ENCODE assay signal across 16 mouse cellular contexts in the genomic region with DNA sequence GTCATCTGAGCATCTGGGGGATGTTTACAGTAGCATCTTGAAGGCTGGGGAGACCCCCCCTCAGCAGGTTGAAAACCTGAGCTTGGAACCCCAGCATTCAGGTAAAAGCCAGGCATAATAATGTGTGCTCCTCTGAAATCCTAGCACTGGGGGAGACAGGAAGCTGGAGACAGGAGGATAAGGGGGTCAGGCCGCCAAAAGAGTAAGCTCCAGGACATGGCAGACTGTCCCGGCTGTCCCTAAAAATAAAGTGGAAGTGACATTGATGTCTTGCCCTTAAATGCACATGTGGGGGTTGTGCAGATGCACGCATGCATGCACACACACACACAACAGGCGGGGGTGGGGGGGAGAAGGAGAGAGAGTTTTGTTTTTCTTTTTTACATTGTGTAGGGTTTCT.
DNase-seq lines count a peak whose midpoint lies in the region; ATAC-seq lines count a peak whose summit lies in the region.
"Had no signal": no experiment of that assay in that cellular context is flagged by ENCODE, and none has a peak within 500 bp of the region (broad histone marks: within the 10 kb centered on the region; RNA-seq: fewer than 3 reads in every experiment).

No protein-coding gene starts in this region.

- no peaks in the 10 kb centered on the region for H3K36me3 ChIP-seq in hindbrain, embryonic 13.5 days
- no peaks in the 10 kb centered on the region for H3K36me3 ChIP-seq in hindbrain, embryonic 12.5 days
- no peaks in the 10 kb centered on the region for H3K36me3 ChIP-seq in forebrain, embryonic 14.5 days (ENCODE audit: control insufficient read depth, insufficient read depth, low read length)
- H3K36me3 ChIP-seq in neural tube, embryonic 14.5 days (ENCODE audit: control insufficient read depth, insufficient read depth, low read length), result no peaks in the 10 kb centered on the region
- H3K36me3 ChIP-seq: limb, embryonic 12.5 days; liver, embryonic 12.5 days had no signal

- H3K4me3 ChIP-seq in hindbrain, embryonic 13.5 days, result no peak overlapping the region
- H3K4me3 ChIP-seq in hindbrain, embryonic 12.5 days, result no peak overlapping the region
- H3K4me3 ChIP-seq in forebrain, embryonic 14.5 days (ENCODE audit: low read depth, low read length), result no peak overlapping the region
- H3K4me3 ChIP-seq in neural tube, embryonic 14.5 days (ENCODE audit: low read depth, low read length), result no peak overlapping the region
- H3K4me3 ChIP-seq: limb, embryonic 12.5 days; liver, embryonic 12.5 days had no signal

- H3K27me3 ChIP-seq in hindbrain, embryonic 13.5 days, result no peaks in the 10 kb centered on the region
- no peaks in the 10 kb centered on the region for H3K27me3 ChIP-seq in hindbrain, embryonic 12.5 days
- no peaks in the 10 kb centered on the region for H3K27me3 ChIP-seq in forebrain, embryonic 14.5 days (replicated peaks; ENCODE audit: control insufficient read depth, insufficient read depth, low read length)
- no peaks in the 10 kb centered on the region for H3K27me3 ChIP-seq in neural tube, embryonic 14.5 days (ENCODE audit: control insufficient read depth, insufficient read depth, low read length)
- H3K27me3 ChIP-seq: limb, embryonic 12.5 days; liver, embryonic 12.5 days had no signal

- 59% methylated on average over 4 of the region's 4 CpGs for WGBS in hindbrain, embryonic 13.5 days
- WGBS in hindbrain, embryonic 12.5 days, result 65% methylated on average over 4 of the region's 4 CpGs
- WGBS in forebrain, embryonic 14.5 days, result 68% methylated on average over 4 of the region's 4 CpGs
- 55% methylated on average over 4 of the region's 4 CpGs for WGBS in neural tube, embryonic 14.5 days

- no peak overlapping the region for H3K4me2 ChIP-seq in hindbrain, embryonic 13.5 days
- no peak overlapping the region for H3K4me2 ChIP-seq in hindbrain, embryonic 12.5 days (replicated peaks)
- H3K4me2 ChIP-seq in forebrain, embryonic 14.5 days (ENCODE audit: low read length), result no peak overlapping the region
- no peak overlapping the region for H3K4me2 ChIP-seq in neural tube, embryonic 14.5 days (ENCODE audit: low read depth, low read length)
- H3K4me2 ChIP-seq: limb, embryonic 12.5 days; liver, embryonic 12.5 days had no signal

- intact Hi-C loops in heart, postnatal 25 days (cut with DNase I), result no loop called here

- H3K9ac ChIP-seq in hindbrain, embryonic 13.5 days, result no peak overlapping the region
- H3K9ac ChIP-seq in hindbrain, embryonic 12.5 days, result no peak overlapping the region
- no peak overlapping the region for H3K9ac ChIP-seq in forebrain, embryonic 14.5 days (ENCODE audit: low read length)
- H3K9ac ChIP-seq in neural tube, embryonic 14.5 days (replicated peaks; ENCODE audit: low read depth, low read length), result no peak overlapping the region
- H3K9ac ChIP-seq: limb, embryonic 12.5 days; liver, embryonic 12.5 days had no signal

- H3K27ac ChIP-seq in hindbrain, embryonic 13.5 days, result peak overlapping the region; percentile 79
- H3K27ac ChIP-seq in hindbrain, embryonic 12.5 days, result no peak overlapping the region
- peak overlapping the region; percentile 75 for H3K27ac ChIP-seq in forebrain, embryonic 14.5 days (ENCODE audit: low read depth, low read length)
- H3K27ac ChIP-seq in neural tube, embryonic 14.5 days (ENCODE audit: low read depth, low read length), result 0 out of 2 replicates have a peak overlapping the region, but pooled peaks have one; percentile 28
- H3K27ac ChIP-seq: limb, embryonic 12.5 days; liver, embryonic 12.5 days had no signal

- DNase-seq in heart, adult 11 months, result peak; percentile 89
- DNase-seq in heart, postnatal 25 days (ENCODE audit: low spot score), result no peak
- DNase-seq in forebrain, embryonic 14.5 days (ENCODE audit: low spot score), result no peak
- no peak for DNase-seq in kidney, adult 18-20 months
- DNase-seq: gastrocnemius, postnatal 14 days; kidney, adult 2 months; kidney, postnatal 10 days; lung, adult 2 months; lung, postnatal 36 days; right cerebral cortex, postnatal 25 days; thymus, adult 18-20 months had no signal

- peaks cover 37% of the 10 kb centered on the region for H3K4me1 ChIP-seq in hindbrain, embryonic 13.5 days (replicated peaks)
- peaks cover 16% of the 10 kb centered on the region for H3K4me1 ChIP-seq in hindbrain, embryonic 12.5 days
- peaks cover 28% of the 10 kb centered on the region for H3K4me1 ChIP-seq in forebrain, embryonic 14.5 days (ENCODE audit: control insufficient read depth, insufficient read depth, low read length)
- peaks cover 22% of the 10 kb centered on the region for H3K4me1 ChIP-seq in neural tube, embryonic 14.5 days (ENCODE audit: control insufficient read depth, insufficient read depth, low read length)

- ATAC-seq in hindbrain, embryonic 13.5 days (ENCODE audit: low FRiP score), result no peak
- no peak for ATAC-seq in hindbrain, embryonic 12.5 days (ENCODE audit: low FRiP score)
- no peak for ATAC-seq in forebrain, embryonic 14.5 days
- ATAC-seq in neural tube, embryonic 14.5 days (ENCODE audit: low read depth), result no peak
- ATAC-seq: liver, embryonic 12.5 days had no signal

- H3K9me3 ChIP-seq in hindbrain, embryonic 13.5 days, result no peaks in the 10 kb centered on the region
- no peaks in the 10 kb centered on the region for H3K9me3 ChIP-seq in hindbrain, embryonic 12.5 days (replicated peaks)
- H3K9me3 ChIP-seq in forebrain, embryonic 14.5 days (replicated peaks; ENCODE audit: control insufficient read depth, low read length), result no peaks in the 10 kb centered on the region
- H3K9me3 ChIP-seq in neural tube, embryonic 14.5 days (ENCODE audit: control insufficient read depth, low read length), result no peaks in the 10 kb centered on the region
- H3K9me3 ChIP-seq: limb, embryonic 12.5 days; liver, embryonic 12.5 days had no signal
